Mouse (Mus musculus): ENCODE measurements around the gene Qrich1. TPM values are rescaled to one million over a fixed set of nuclear protein-coding genes. Genes with fewer than 3 reads are reported as not detected.

Qrich1 gene
- polyA plus RNA-seq, 1 experiment from 2014 or later = 108 TPM

GRCm38 (mm10) chr9:108494146-108494825 is 22.3 kb upstream of the Qrich1 start:
- no peak for ATAC-seq (ENCODE audit: insufficient number of reproducible peaks, low FRiP score)
- 95% methylated on average over 19 of the region's 19 CpGs for WGBS
- H3K4me2 ChIP-seq = no peak overlapping the region
- no peak overlapping the region for H3K27ac ChIP-seq (ENCODE audit: poor library complexity, severe bottlenecking)
- H3K27me3 ChIP-seq (replicated peaks) = no peaks in the 10 kb centered on the region
- peaks cover 25% of the 10 kb centered on the region for H3K4me1 ChIP-seq (replicated peaks)
- no peak overlapping the region for H3K9ac ChIP-seq
- peaks cover 81% of the 10 kb centered on the region for H3K36me3 ChIP-seq
- H3K4me3 ChIP-seq = no peak overlapping the region
- H3K9me3 ChIP-seq (replicated peaks) = no peaks in the 10 kb centered on the region

DNA sequence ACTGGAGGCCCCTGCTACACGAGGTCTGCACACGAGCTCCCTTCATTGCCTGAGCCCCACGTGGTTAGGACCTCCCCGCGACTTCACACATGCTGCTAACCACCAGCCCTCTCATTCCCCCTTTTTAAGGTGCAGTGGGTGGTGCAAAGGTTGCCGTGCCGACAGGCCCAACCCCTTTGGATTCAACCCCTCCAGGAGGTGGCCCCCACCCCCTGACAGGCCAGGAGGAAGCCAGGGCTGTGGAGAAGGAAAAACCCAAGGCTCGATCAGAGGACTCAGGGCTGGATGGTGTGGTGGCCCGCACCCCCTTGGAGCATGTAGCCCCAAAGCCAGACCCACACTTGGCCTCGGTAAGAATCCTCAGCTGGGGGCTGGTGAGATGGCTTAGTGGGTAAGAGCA is 21.7 kb upstream of the Qrich1 start:
- H3K27ac ChIP-seq (ENCODE audit: poor library complexity, severe bottlenecking) = no peak overlapping the region
- peaks cover 81% of the 10 kb centered on the region for H3K36me3 ChIP-seq
- no peaks in the 10 kb centered on the region for H3K9me3 ChIP-seq (replicated peaks)
- no peaks in the 10 kb centered on the region for H3K27me3 ChIP-seq (replicated peaks)
- no peak overlapping the region for H3K4me2 ChIP-seq
- 81% methylated on average over 10 of the region's 10 CpGs for WGBS
- peaks cover 19% of the 10 kb centered on the region for H3K4me1 ChIP-seq (replicated peaks)
- H3K9ac ChIP-seq = no peak overlapping the region
- no peak overlapping the region for H3K4me3 ChIP-seq
- ATAC-seq (ENCODE audit: insufficient number of reproducible peaks, low FRiP score) = no peak

GRCm38 (mm10) chr9:108499231-108499630 is 17.4 kb upstream of the Qrich1 start:
- Histone ChIP-seq H3K9ac (no peak overlapping the region), H3K36me3 (peaks cover 94% of the 10 kb centered on the region), H3K4me2 (no peak overlapping the region), H3K27me3 (replicated peaks) (no peaks in the 10 kb centered on the region), H3K27ac (ENCODE audit: poor library complexity, severe bottlenecking) (no peak overlapping the region), H3K4me3 (no peak overlapping the region), H3K9me3 (replicated peaks) (no peaks in the 10 kb centered on the region), H3K4me1 (replicated peaks) (no peaks in the 10 kb centered on the region)
- WGBS = 93% methylated on average over 7 of the region's 7 CpGs
- no peak for ATAC-seq (ENCODE audit: insufficient number of reproducible peaks, low FRiP score)

- Histone ChIP-seq H3K36me3 (peaks cover 87% of the 10 kb centered on the region), H3K4me3 (no peak overlapping the region), H3K27me3 (replicated peaks) (no peaks in the 10 kb centered on the region), H3K4me1 (replicated peaks) (no peaks in the 10 kb centered on the region), H3K27ac (ENCODE audit: poor library complexity, severe bottlenecking) (no peak overlapping the region), H3K9me3 (replicated peaks) (no peaks in the 10 kb centered on the region), H3K4me2 (no peak overlapping the region), H3K9ac (no peak overlapping the region)
- WGBS = 86% methylated on average over 15 of the region's 15 CpGs
- ATAC-seq (ENCODE audit: insufficient number of reproducible peaks, low FRiP score) = no peak
Observed at GRCm38 (mm10) chr9:108499943-108500342, 16.7 kb upstream of the Qrich1 start.

DNA sequence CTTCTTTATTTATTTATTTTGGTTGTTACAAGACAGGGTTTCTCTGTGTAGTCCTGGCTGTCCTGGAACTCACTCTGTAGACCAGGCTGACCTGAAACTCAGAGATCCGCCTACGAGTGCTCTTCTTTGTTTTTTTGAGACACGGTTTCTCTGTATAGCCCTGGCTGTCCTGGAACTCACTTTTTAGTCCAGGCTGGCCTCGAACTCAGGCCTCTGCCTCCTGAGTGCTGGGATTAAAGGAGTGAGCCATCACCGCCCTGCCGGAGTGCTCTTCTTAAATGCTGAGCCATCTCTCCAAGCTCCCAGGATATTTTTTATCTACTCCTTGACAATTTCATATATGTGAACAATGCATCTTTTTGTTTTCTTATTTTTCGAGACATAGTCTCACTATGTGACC is 9.7 kb upstream of the Qrich1 start:
- no peaks in the 10 kb centered on the region for H3K9me3 ChIP-seq (replicated peaks)
- H3K36me3 ChIP-seq = peaks cover 44% of the 10 kb centered on the region
- no peak overlapping the region for H3K4me3 ChIP-seq
- H3K27me3 ChIP-seq (replicated peaks) = no peaks in the 10 kb centered on the region
- H3K4me1 ChIP-seq (replicated peaks) = peaks cover 14% of the 10 kb centered on the region
- no peak overlapping the region for H3K9ac ChIP-seq
- peak overlapping the region; percentile 91; the same call in 1 of the 2 replicates for H3K4me2 ChIP-seq
- no peak overlapping the region for H3K27ac ChIP-seq (ENCODE audit: poor library complexity, severe bottlenecking)
- no peak for ATAC-seq (ENCODE audit: insufficient number of reproducible peaks, low FRiP score)
- WGBS = 84% methylated on average over 7 of the region's 7 CpGs

GRCm38 (mm10) chr9:108507619-108508434 is 8.8 kb upstream of the Qrich1 start, which contains the start of gene Qars:
TSS of gene Qars (plus strand) at chr9:108507706.
- H3K27me3 ChIP-seq (replicated peaks) = no peaks in the 10 kb centered on the region
- H3K9me3 ChIP-seq (replicated peaks) = no peaks in the 10 kb centered on the region
- H3K4me3 ChIP-seq = peak within 1 kb of the TSS; percentile 76
- H3K4me1 ChIP-seq (replicated peaks) = peaks cover 14% of the 10 kb centered on the region
- H3K4me2 ChIP-seq = peak within 1 kb of the TSS; percentile 91
- ATAC-seq (ENCODE audit: insufficient number of reproducible peaks, low FRiP score) = peak; percentile 96
- H3K9ac ChIP-seq = peak within 1 kb of the TSS; percentile 84
- peak within 1 kb of the TSS; percentile 49 for H3K27ac ChIP-seq (ENCODE audit: poor library complexity, severe bottlenecking)
- peaks cover 45% of the 10 kb centered on the region for H3K36me3 ChIP-seq
- WGBS = under 1% methylated on average over 37 of the region's 37 CpGs

GRCm38 (mm10) chr9:108508776-108509175 is 7.8 kb upstream of the Qrich1 start:
- peak overlapping the region; percentile 84 for H3K9ac ChIP-seq
- H3K4me3 ChIP-seq = peak overlapping the region; percentile 76
- 82% methylated on average over 7 of the region's 7 CpGs for WGBS
- peak overlapping the region; percentile 91 for H3K4me2 ChIP-seq
- no peaks in the 10 kb centered on the region for H3K9me3 ChIP-seq (replicated peaks)
- ATAC-seq (ENCODE audit: insufficient number of reproducible peaks, low FRiP score) = no peak
- peaks cover 14% of the 10 kb centered on the region for H3K4me1 ChIP-seq (replicated peaks)
- H3K27ac ChIP-seq (ENCODE audit: poor library complexity, severe bottlenecking) = no peak overlapping the region
- no peaks in the 10 kb centered on the region for H3K27me3 ChIP-seq (replicated peaks)
- peaks cover 46% of the 10 kb centered on the region for H3K36me3 ChIP-seq

- Histone ChIP-seq H3K9ac (peak overlapping the region; percentile 99), H3K9me3 (replicated peaks) (no peaks in the 10 kb centered on the region), H3K27me3 (replicated peaks) (no peaks in the 10 kb centered on the region), H3K4me2 (peak overlapping the region; percentile 82), H3K27ac (ENCODE audit: poor library complexity, severe bottlenecking) (peak overlapping the region; percentile 98), H3K36me3 (peaks cover 42% of the 10 kb centered on the region), H3K4me3 (peak overlapping the region; percentile 100), H3K4me1 (replicated peaks) (peaks cover 26% of the 10 kb centered on the region)
- WGBS = under 1% methylated on average over 80 of the region's 95 CpGs
- ATAC-seq (ENCODE audit: insufficient number of reproducible peaks, low FRiP score) = peak; percentile 86
Observed at GRCm38 (mm10) chr9:108517253-108517930, 786 bp downstream of the Qrich1 start.

GRCm38 (mm10) chr9:108517931-108518332 is 1.3 kb downstream of the Qrich1 start:
- Histone ChIP-seq H3K4me3 (peak overlapping the region; percentile 100), H3K4me1 (replicated peaks) (peaks cover 26% of the 10 kb centered on the region), H3K4me2 (peak overlapping the region; percentile 82), H3K27ac (ENCODE audit: poor library complexity, severe bottlenecking) (peak overlapping the region; percentile 98), H3K27me3 (replicated peaks) (no peaks in the 10 kb centered on the region), H3K36me3 (peaks cover 36% of the 10 kb centered on the region), H3K9ac (peak overlapping the region; percentile 99), H3K9me3 (replicated peaks) (no peaks in the 10 kb centered on the region)
- peak; percentile 15; the same call in 1 of the 2 replicates for ATAC-seq (ENCODE audit: insufficient number of reproducible peaks, low FRiP score)
- under 1% methylated on average over 13 of the region's 13 CpGs for WGBS

- Histone ChIP-seq H3K36me3 (peaks cover 15% of the 10 kb centered on the region), H3K27me3 (replicated peaks) (no peaks in the 10 kb centered on the region), H3K4me3 (no peak overlapping the region), H3K9ac (no peak overlapping the region), H3K4me2 (no peak overlapping the region), H3K9me3 (replicated peaks) (no peaks in the 10 kb centered on the region), H3K27ac (ENCODE audit: poor library complexity, severe bottlenecking) (no peak overlapping the region), H3K4me1 (replicated peaks) (peaks cover 20% of the 10 kb centered on the region)
- 78% methylated on average over 2 of the region's 2 CpGs for WGBS
- ATAC-seq (ENCODE audit: insufficient number of reproducible peaks, low FRiP score) = no peak
Observed at GRCm38 (mm10) chr9:108521604-108522003, 5.0 kb downstream of the Qrich1 start.

GRCm38 (mm10) chr9:108523341-108523740 is 6.7 kb downstream of the Qrich1 start:
- ATAC-seq (ENCODE audit: insufficient number of reproducible peaks, low FRiP score) = no peak
- H3K36me3 ChIP-seq = peaks cover 21% of the 10 kb centered on the region
- H3K9me3 ChIP-seq (replicated peaks) = no peaks in the 10 kb centered on the region
- H3K9ac ChIP-seq = no peak overlapping the region
- H3K4me3 ChIP-seq = no peak overlapping the region
- H3K4me1 ChIP-seq (replicated peaks) = peaks cover 20% of the 10 kb centered on the region
- no peak overlapping the region for H3K27ac ChIP-seq (ENCODE audit: poor library complexity, severe bottlenecking)
- H3K27me3 ChIP-seq (replicated peaks) = no peaks in the 10 kb centered on the region
- H3K4me2 ChIP-seq = no peak overlapping the region
- WGBS = 96% methylated on average over 4 of the region's 4 CpGs
